Mouse (Mus musculus): ENCODE data around the gene Hcfc1.

Hcfc1 gene

GRCm38 (mm10) chrX:73941860-73942259, 24.3 kb downstream of the Hcfc1 start:
- DNase-seq, result no peak

DNA sequence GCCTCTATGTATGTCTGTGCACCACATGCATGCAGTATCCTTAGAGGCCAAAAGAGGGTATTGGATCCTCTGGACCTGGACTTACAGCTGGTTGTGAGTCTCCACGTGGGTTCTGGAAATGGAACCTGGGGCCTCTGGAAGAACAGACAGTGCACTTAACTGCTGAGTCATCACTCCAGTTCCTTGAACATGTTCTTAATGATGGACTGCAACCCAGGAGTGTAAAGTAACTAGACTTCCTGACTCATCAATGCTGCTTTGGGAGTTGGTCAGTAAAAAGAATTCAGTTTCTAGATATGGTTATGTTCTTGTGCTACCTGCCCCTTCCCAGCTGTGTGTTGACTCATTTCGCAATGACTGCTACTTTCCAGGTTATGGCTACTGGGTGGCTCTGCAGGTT, 34.3 kb downstream of the Hcfc1 start:
- no peak for DNase-seq

GRCm38 (mm10) chrX:73930402-73931062, 35.6 kb downstream of the Hcfc1 start, which contains the start of gene Renbp:
Renbp (minus strand) TSS chrX:73930850.
- DNase-seq, result no peak

- DNase-seq, result no peak
These were observed 43.6 kb downstream of the Hcfc1 start for GRCm38 (mm10) chrX:73922550-73922882.

DNA sequence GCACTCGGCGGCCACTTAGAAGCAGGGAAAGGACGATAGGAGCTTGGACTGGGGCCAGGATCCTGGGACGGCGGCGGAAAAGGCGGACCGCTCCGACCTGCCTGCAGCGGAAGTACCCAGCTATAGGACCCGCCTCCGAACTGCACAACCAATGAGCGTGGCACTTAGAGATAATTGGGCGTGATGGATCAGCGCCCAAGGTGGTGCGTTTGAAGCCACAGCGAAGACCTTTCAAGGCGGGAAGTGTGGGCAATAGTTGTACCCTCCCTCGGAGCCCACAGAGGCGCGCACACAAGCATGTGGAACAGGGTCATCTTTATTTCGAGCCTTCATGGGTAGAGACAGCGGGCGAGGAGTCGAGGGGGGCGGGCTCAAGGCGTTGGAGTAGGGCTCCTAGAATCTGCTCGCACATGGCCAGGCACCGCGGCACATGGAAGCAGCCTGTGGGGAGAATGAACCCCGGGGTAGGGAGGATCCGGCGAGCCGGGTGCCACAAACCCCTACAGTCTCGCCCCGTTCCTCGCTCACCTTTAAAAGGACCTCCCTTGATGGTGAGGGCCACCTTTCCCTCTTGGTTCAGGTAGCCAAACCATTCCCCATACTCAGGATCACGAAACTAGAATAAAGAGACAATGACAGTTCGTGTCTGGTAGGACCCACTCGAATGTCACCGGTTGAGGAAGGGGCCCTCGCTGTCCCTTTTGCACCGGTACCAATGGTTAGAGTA, 44.2 kb downstream of the Hcfc1 start, which contains the start of the genes Arhgap4 and Naa10:
TSS of gene Arhgap4 (minus strand) at position 48 of the 727 bp plus-strand sequence.
TSS of gene Naa10 (minus strand) at position 122 of the 727 bp plus-strand sequence.
- peak; percentile 93 for DNase-seq

DNA sequence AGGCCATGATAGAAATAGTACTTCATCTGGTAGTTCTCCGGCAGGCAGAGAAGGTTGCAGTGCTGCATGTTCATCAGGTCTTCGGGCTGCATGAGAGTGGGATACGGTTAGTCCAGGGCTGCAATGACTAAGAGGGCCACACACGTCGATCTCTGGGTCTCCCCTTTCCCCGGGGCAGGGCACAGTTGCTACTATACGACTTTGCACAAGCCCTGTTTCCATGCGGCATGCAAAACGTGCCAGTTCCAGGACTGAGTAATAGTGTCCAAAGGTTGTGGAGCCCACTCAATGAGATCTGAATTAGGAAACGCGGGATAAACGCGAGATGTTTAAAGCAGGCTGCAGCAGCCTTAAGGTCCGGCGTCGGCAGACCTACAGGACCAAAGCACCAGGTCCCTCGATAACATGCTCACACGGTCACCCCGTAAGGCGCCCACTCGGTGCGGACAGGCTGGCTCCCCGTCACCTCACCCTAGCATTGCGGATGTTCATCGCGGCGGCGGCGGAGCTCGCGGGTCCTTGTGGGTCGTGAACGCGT, 44.8 kb downstream of the Hcfc1 start:
- DNase-seq, result no peak

DNA sequence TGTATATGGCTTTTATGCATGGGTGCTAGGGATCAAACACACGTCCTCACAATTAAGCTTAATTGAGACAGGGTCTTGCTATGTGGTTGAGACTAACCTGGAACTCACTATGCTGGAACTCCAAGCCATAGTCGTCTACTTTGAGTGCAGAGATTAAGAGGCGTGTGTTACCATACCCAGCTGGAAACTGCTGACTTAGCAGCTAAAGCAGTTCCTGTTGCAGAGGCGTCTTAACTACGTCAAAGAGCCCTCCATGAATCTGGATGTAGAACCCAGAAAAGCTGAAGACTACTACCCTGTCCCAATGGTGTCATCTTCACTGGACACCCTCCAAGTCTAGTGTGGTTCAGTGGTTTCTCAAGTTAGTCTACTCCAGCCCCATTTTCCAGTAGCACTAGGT, 47.5 kb downstream of the Hcfc1 start:
- DNase-seq, result no peak

DNA sequence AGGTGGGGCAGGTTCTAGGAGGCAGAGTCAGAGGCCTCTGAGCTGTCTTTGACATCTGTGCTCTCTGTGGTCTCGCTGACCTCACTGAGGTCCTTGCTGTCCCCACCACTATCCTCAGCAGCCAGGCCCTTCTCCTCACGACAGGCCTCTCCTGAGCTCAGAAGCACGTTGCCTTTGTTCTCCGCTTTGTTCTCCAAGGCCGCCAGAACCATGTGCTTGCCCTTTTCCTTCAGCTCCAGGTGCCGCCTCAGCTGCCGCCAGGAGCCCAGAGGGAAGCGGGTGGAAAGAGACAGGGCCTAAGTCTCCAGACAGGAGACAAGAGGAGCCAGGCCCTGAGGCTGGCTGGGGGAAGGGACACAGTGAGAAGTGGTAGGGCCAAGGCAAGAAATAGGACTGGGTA, 49.2 kb downstream of the Hcfc1 start:
- DNase-seq, result no peak

GRCm38 (mm10) chrX:73914827-73915703, 51.1 kb downstream of the Hcfc1 start:
- peak; percentile 95 for DNase-seq

DNA sequence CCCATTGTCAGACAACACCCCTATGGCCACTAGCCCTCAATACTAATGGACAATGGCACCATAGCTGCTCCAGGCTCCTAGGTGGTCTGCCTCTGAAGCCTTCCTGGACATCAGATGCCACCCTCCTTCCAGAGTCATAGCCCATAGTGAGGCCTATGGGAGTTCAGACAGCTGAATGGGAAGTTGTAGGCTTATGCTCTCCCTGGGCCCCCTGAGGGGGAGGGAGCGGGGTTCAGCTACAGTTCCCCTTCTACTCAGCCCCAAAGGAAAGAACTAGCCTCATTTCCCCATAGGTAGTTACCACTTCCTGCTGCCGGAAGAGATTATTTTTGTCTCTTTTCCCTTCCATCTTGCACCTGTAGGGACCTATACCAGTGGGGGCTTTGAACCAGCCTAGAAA, 54.6 kb downstream of the Hcfc1 start:
- no peak for DNase-seq

DNA sequence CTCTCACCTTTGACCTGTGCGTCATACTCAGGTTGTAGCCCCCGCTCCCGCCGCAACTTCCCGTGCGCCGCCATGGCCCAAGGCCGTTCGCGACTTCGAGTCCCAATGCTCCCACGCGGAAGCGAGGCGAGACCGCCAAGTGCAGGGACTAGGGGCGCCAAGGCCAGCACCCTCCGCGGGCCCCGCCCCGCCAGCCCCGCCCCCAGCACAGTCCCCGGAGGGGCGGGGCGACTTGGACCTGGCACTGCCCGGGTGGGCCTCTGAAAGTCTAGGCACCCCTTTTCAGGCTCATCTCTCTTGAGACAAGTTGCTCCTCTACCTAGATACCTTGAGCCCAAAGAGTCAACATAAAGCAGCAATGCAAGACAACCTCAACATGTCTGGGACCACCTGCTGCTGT, 55.0 kb downstream of the Hcfc1 start:
- DNase-seq, result no peak

DNA sequence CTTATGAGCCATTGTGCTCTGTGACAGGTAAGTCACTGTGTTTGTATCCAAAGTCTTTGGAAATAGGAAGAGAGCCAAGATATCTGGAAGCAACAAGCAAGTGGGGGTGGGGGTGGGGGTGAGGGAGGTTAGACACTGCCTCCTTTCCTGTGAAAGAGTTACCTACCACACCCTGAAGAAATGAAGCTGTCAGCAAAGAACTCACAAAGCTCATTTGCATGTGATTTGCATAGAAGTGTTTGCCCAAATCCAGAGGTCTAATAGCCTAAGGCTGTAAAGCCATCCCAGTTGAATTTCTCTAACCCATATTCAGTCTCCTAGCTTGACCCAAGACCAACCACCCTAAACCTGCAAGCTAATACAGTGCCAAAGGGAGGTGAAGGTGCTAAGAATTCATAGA, 55.7 kb downstream of the Hcfc1 start:
- no peak for DNase-seq

DNA sequence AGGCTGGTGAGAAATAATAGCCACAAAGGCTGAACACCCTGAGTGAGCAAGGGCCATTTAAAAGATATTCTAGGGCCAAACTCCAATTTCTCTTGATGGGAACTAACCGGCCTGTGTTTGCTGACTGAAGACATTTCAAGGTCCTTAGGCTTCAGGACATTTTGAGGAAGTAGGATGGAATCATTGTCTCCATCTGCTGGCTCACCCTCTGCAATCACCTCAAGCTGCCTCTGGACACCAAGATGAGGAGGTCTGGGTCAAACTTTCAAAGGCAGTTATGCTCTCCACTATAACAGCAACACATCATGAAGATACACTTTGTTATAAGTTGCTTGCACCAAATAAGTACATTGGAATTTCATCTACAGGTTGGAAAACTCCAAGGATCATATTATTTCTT, 56.1 kb downstream of the Hcfc1 start:
- no peak for DNase-seq

DNA sequence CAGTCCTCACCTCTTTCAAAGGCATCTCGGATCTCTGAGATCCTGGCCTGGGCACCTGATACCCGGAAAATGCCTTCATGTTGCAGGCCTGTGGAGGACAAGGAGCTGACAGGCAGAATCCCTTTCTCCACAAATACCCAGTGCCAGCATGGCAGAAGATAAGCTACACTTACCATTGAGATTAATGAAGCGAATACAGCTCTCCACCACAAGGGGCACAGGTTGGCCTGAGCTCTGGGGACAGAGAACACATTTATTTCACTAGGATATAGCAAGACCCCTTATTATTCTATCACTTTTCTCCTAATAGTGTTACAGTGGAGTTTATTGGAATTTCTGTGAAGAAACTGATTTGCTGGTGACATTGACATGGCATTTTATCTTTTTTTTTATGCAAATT, 68.2 kb downstream of the Hcfc1 start:
- no peak for DNase-seq

DNA sequence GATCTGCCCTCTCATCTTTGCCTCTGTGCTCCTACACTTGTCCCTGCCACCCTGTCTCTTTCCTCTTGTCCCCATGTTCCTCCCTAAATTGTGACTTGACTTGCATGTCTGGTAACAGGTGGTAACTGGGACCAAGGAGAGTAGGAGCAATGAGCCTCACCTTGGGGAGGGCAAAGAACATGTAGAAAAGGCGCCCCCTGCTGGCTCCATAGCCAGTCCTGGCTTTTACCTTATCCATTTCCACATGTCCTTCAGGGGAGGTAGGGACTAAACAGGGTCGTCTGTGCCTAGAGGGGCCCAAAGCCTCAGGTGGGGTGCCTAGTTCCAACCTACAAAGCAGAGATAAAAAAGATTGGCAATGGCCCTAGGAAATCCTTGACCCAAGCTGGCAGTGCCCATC, 70.4 kb downstream of the Hcfc1 start, which contains the start of gene L1cam:
TSS of gene L1cam (minus strand) at position 387 of the 400 bp plus-strand sequence.
- DNase-seq, result peak; percentile 62

GRCm38 (mm10) chrX:73892833-73893232, 73.3 kb downstream of the Hcfc1 start:
- peak; percentile 69 for DNase-seq

All from cerebellum, adult 11-12 months (tissue).